Mouse (Mus musculus): ENCODE data around the gene Timd2. TPM values are rescaled to one million over a fixed set of nuclear protein-coding genes. Genes with fewer than 3 reads are reported as not detected.
"Not testable (repeated sequence)": the region's sequence is repeated elsewhere in the genome, so short reads cannot be mapped to it uniquely, and the experiment has no call there.

The Timd2 gene
- polyA plus RNA-seq, 1 experiment from 2014 or later = not detected

DNA sequence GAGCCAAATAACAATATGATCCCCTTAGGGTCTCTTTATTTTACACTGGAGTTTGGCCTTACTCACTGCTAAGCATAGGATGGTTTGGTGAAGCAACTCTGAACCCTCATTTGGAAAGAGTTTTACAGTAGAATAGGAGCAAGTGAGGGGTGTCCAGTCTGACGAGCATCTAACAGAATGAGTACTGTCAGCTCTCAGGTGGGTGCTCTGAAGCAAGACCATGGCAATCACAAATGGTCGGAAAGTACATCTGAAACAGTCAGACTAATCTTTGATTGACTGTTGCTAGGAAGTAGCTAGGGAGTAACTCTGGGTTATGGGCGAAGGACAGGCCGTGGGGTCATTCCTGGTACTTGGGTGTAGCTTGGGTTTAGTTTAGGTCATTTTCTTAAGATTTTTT, 71.3 kb downstream of the Timd2 start:
- ATAC-seq (ENCODE audit: low read depth); H3K9ac ChIP-seq (replicated peaks; ENCODE audit: low read depth, low read length); H3K36me3 ChIP-seq (ENCODE audit: control insufficient read depth, insufficient read depth, low read length); H3K4me3 ChIP-seq (ENCODE audit: low read depth, low read length); H3K4me1 ChIP-seq (ENCODE audit: control insufficient read depth, insufficient read depth, low read length); H3K27me3 ChIP-seq (ENCODE audit: control insufficient read depth, insufficient read depth, low read length); H3K4me2 ChIP-seq (ENCODE audit: low read depth, low read length); H3K27ac ChIP-seq (ENCODE audit: low read depth, low read length); H3K9me3 ChIP-seq (ENCODE audit: control insufficient read depth, low read length): not testable (repeated sequence)
- 89% methylated on average over 4 of the region's 4 CpGs for WGBS

DNA sequence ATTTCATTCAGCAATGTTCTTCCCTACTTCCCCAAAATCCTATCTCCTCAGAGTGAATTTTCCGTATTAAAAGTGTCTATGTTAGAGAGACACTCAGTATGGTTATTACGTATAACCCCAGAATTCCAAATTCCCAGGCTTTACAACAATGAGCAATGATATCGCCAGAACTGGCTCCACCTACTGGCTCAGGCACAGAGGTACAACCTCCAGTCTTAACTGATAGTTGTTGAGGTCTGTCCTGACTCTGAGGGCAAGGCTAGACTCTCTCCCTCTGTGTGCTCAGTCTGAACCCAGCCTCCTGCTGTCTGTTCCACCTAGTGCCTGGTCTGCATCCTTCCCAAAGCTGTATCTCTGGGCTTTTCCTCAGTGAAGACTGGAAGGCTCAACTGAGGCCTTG, 75.2 kb downstream of the Timd2 start:
- no peaks in the 10 kb centered on the region for H3K36me3 ChIP-seq (ENCODE audit: control insufficient read depth, insufficient read depth, low read length)
- no peak overlapping the region for H3K9ac ChIP-seq (replicated peaks; ENCODE audit: low read depth, low read length)
- no peak overlapping the region for H3K27ac ChIP-seq (ENCODE audit: low read depth, low read length)
- H3K9me3 ChIP-seq (ENCODE audit: control insufficient read depth, low read length) = no peaks in the 10 kb centered on the region
- peak; percentile 51; the same call in 1 of the 2 replicates for ATAC-seq (ENCODE audit: low read depth)
- H3K27me3 ChIP-seq (ENCODE audit: control insufficient read depth, insufficient read depth, low read length) = no peaks in the 10 kb centered on the region
- no peaks in the 10 kb centered on the region for H3K4me1 ChIP-seq (ENCODE audit: control insufficient read depth, insufficient read depth, low read length)
- no peak overlapping the region for H3K4me3 ChIP-seq (ENCODE audit: low read depth, low read length)
- H3K4me2 ChIP-seq (ENCODE audit: low read depth, low read length) = no peak overlapping the region
- WGBS = 45% methylated on average over 3 of the region's 3 CpGs

DNA sequence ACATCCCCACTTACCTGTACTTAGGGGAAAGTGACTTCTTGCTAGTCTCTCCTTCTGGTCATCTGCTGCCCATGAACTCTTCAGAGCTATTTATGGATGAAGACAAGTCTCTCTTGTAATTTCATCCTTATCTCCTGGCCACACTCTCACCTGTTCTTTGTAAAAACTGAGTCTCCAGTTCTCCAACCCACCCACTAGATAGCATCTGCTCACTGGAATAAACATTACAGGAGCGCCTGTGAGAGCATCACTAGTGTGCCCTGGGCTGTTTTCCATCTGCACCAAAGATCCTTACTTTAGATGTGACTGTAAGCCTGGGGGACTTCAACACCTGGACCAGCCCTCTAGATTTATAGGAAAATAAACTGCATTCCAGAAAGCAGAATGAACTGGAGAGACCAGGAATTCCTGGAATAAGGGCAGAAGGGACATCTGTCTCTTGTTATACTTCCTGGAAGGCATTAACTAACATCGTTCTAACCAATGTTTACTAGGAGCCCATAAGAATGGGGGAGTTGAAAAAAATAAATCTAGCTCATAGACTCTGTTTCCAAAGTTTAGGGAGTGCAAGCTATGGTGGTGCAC, 77.6 kb downstream of the Timd2 start, which contains the start of gene Dppa1:
Dppa1 (minus strand) TSS at position 51 of the 585 bp plus-strand sequence.
- Histone ChIP-seq H3K4me1 (ENCODE audit: control insufficient read depth, insufficient read depth, low read length) (no peaks in the 10 kb centered on the region), H3K9me3 (ENCODE audit: control insufficient read depth, low read length) (no peaks in the 10 kb centered on the region), H3K27ac (ENCODE audit: low read depth, low read length) (no peak within 1 kb of the TSS), H3K36me3 (ENCODE audit: control insufficient read depth, insufficient read depth, low read length) (no peaks in the 10 kb centered on the region), H3K4me3 (ENCODE audit: low read depth, low read length) (no peak within 1 kb of the TSS), H3K4me2 (ENCODE audit: low read depth, low read length) (no peak within 1 kb of the TSS), H3K27me3 (ENCODE audit: control insufficient read depth, insufficient read depth, low read length) (no peaks in the 10 kb centered on the region), H3K9ac (replicated peaks; ENCODE audit: low read depth, low read length) (no peak within 1 kb of the TSS)
- ATAC-seq (ENCODE audit: low read depth) = no peak
- 83% methylated on average over 2 of the region's 2 CpGs for WGBS

DNA sequence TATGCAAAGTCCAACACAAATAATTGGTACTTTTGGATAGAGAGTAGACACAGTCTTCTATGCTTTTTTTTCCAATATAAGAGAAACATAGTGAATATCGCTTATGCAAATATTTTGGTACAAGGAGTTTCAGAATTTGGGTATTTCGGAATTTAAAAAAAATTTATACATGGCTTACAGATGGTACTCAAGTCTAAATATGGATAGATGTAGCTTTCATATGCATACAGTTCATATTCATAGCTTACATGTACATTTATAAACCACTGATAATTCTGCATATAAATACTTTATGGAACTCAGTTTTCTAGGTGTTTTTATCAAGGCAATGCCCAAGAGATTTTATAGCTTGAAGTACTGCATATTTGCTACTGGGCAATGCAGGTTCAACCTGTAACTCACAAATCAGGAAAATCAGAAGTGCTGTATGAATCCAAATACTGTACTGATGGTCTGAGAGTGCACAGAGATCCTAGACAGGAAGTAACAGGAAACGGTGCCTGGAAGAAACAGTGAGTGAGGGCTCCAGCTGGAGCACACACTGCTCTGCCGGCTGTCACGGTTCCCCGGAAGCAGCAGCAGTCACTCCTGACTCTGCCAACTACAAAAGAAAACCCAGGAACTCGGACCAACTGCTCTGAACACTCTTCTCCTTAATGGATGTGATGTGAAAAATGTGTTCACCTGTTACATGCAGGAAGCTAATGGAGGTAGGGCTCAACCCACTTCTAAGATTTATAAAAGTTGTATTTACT, 86.3 kb downstream of the Timd2 start:
- Histone ChIP-seq H3K4me3 (ENCODE audit: low read depth, low read length) (no peak overlapping the region), H3K27ac (ENCODE audit: low read depth, low read length) (no peak overlapping the region), H3K9ac (replicated peaks; ENCODE audit: low read depth, low read length) (no peak overlapping the region), H3K4me2 (ENCODE audit: low read depth, low read length) (no peak overlapping the region), H3K27me3 (ENCODE audit: control insufficient read depth, insufficient read depth, low read length) (no peaks in the 10 kb centered on the region), H3K9me3 (ENCODE audit: control insufficient read depth, low read length) (no peaks in the 10 kb centered on the region), H3K36me3 (ENCODE audit: control insufficient read depth, insufficient read depth, low read length) (no peaks in the 10 kb centered on the region), H3K4me1 (ENCODE audit: control insufficient read depth, insufficient read depth, low read length) (no peaks in the 10 kb centered on the region)
- 75% methylated on average over 7 of the region's 7 CpGs for WGBS
- no peak for ATAC-seq (ENCODE audit: low read depth)

DNA sequence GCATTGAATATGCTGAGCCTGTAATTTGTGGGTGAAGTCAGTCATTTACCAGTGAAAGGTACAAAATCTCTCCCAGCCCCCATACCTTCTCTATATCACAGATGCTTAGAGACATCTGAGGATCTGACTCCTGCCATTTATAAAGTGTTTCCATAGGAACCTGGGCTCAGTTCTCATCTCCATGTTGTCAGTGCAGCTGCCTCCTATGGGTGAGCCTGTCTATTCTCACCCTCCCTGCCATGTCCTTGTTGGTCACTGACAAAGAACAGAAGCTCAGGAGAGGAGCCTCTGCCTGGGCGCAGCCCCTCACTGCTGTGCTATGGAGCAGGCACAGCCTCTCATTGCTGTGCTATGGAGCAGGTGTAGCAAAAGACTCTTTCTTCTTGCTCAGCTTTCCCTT, 86.9 kb downstream of the Timd2 start:
- Histone ChIP-seq H3K9me3 (ENCODE audit: control insufficient read depth, low read length) (no peaks in the 10 kb centered on the region), H3K27me3 (ENCODE audit: control insufficient read depth, insufficient read depth, low read length) (no peaks in the 10 kb centered on the region), H3K4me2 (ENCODE audit: low read depth, low read length) (no peak overlapping the region), H3K4me3 (ENCODE audit: low read depth, low read length) (no peak overlapping the region), H3K4me1 (ENCODE audit: control insufficient read depth, insufficient read depth, low read length) (no peaks in the 10 kb centered on the region), H3K27ac (ENCODE audit: low read depth, low read length) (no peak overlapping the region), H3K36me3 (ENCODE audit: control insufficient read depth, insufficient read depth, low read length) (no peaks in the 10 kb centered on the region), H3K9ac (replicated peaks; ENCODE audit: low read depth, low read length) (no peak overlapping the region)
- WGBS = 100% methylated on average over 1 of the region's 1 CpGs
- ATAC-seq (ENCODE audit: low read depth) = no peak

Other genes starting within 250 kb of the Timd2 start
- not detected in 2 replicates for gene Gm12169, start 182.8 kb downstream of the Timd2 start, polyA plus RNA-seq (2014; fragmentation: Nextera tagmentation; extraction: Ambion mirVana)
- not detected in 2 replicates for gene BC053393, start 135.5 kb downstream of the Timd2 start, polyA plus RNA-seq (2014; fragmentation: Nextera tagmentation; extraction: Ambion mirVana)
- not detected in 2 replicates for gene Dppa1, start 77.8 kb downstream of the Timd2 start, polyA plus RNA-seq (2014; fragmentation: Nextera tagmentation; extraction: Ambion mirVana)
- not detected in 2 replicates for gene Havcr1, start 28.0 kb upstream of the Timd2 start, polyA plus RNA-seq (2014; fragmentation: Nextera tagmentation; extraction: Ambion mirVana)
- 0.27 TPM in 1 of 2 replicates, not detected in the other for gene Timd4, start 103.7 kb upstream of the Timd2 start, polyA plus RNA-seq (2014; fragmentation: Nextera tagmentation; extraction: Ambion mirVana)

Measured in neural tube, embryonic 14.5 days (tissue).